Comparison of ENCODE assay signal across 17 mouse cellular contexts in genomic region chr13:114189441-114189840, GRCm38 (mm10).
A peak's percentile ranks its signal among the peaks of the same experiment; 100 is the strongest.
DNase-seq lines count a peak whose midpoint lies in the region; ATAC-seq lines count a peak whose summit lies in the region.
"Had no signal": no experiment of that assay in that cellular context is flagged by ENCODE, and none has a peak within 500 bp of the region (broad histone marks: within the 10 kb centered on the region; RNA-seq: fewer than 3 reads in every experiment).

No protein-coding gene starts in this region.

- no peak for ATAC-seq in CD4-positive, CD25-positive, alpha-beta regulatory T cell, adult 4 months
- ATAC-seq: forebrain, postnatal 0 days; midbrain, embryonic 15.5 days had no signal

- peak; percentile 28 for DNase-seq in CD4-positive, CD25-positive, alpha-beta regulatory T cell, adult 2 months (ENCODE audit: low read depth, low spot score)
- peak; percentile 18 for DNase-seq in induced T-regulatory cell, adult 2 months (ENCODE audit: low read depth)
- DNase-seq in thymus, postnatal 0 days (ENCODE audit: low spot score) = peak; percentile 67
- peak; percentile 73 for DNase-seq in thymus, postnatal 4 days
- no peak for DNase-seq in ovary, postnatal 10 days (ENCODE audit: low spot score)
- no peak for DNase-seq in Muller cell, postnatal 12 days (ENCODE audit: inconsistent ontology term)
- DNase-seq in adrenal gland, postnatal 10 days = no peak
- DNase-seq: adrenal gland, postnatal 14 days; cerebellum, adult 11 months; cerebellum, adult 9-11 months; forebrain, postnatal 0 days; heart, postnatal 14 days; kidney, adult 2 months; kidney, postnatal 36 days; right cerebral cortex, postnatal 4 days had no signal

Comparison
In these comparisons a context has a peak if more than half of its experiments do, and no peak if none do; other contexts are left out.
1. DNase-seq: peak in CD4-positive, CD25-positive, alpha-beta regulatory T cell, adult 2 months (single experiment), induced T-regulatory cell, adult 2 months (single experiment), thymus, postnatal 0 days (single experiment) and thymus, postnatal 4 days (single experiment); none in ovary, postnatal 10 days (single experiment), Muller cell, postnatal 12 days (single experiment) and adrenal gland, postnatal 10 days (single experiment).